Mouse (Mus musculus): ENCODE data around the gene Tut7. TPM values are rescaled to one million over a fixed set of nuclear protein-coding genes. Genes with fewer than 3 reads are reported as not detected.
A peak's percentile ranks its signal among the peaks of the same experiment; 100 is the strongest.
"Not testable (repeated sequence)": the region's sequence is repeated elsewhere in the genome, so short reads cannot be mapped to it uniquely, and the experiment has no call there.

Gene Tut7
- polyA plus RNA-seq, 1 experiment from 2014 or later, result 62.8 TPM

DNA sequence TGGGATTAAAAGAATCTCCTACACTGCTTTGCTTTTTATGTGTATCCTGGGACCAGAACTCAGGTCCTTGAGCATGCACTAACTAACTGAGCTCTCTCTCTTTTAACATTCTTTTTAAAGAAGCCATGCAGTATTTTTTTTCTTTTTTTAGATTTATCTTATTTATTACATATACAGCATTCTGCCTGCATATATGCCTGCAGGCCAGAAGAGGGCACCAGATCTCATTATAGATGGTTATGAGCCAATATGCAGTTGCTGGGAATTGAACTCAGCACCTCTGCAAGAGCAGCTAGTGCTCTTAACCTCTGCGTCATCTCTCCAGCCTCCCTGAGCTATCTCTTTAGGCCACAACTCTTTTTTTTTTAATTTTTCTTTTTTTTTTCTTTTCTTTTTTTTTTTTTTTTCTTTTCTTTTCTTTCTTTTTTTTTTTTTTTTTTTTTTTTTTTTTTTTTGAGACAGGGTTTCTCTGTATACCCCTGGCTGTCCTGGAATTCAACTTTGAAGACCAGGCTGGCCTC is 43.1 kb downstream of the Tut7 start:
- H3K4me1 ChIP-seq; ATAC-seq (ENCODE audit: low FRiP score, low read depth); H3K9me3 ChIP-seq; H3K4me2 ChIP-seq (replicated peaks); H3K9ac ChIP-seq (replicated peaks); H3K27me3 ChIP-seq; H3K4me3 ChIP-seq; H3K27ac ChIP-seq (replicated peaks): not testable (repeated sequence)
- peaks cover 95% of the 10 kb centered on the region for H3K36me3 ChIP-seq
- WGBS, result 94% methylated on average over 1 of the region's 1 CpGs

DNA sequence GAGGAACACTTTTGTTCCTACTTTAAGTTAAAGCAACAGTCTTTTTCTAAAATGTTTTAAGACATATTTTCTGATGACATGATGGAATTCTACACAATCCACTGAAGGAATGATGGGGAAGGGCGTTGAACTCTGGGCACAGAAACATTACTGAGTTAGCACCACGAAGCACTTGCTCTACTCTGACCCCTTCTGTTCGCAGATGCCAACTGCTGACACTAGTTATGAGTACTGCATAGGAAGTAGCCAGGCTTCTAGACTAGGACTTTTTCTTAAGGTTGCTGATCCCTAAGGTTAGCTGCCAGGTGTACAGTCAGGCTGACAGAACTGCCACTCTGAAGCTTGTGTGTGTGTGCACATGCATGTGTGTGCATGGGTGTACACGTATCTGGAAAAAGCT is 43.7 kb downstream of the Tut7 start:
- H3K4me3 ChIP-seq, result no peak overlapping the region
- H3K9me3 ChIP-seq, result no peaks in the 10 kb centered on the region
- ATAC-seq (ENCODE audit: low FRiP score, low read depth), result no peak
- H3K9ac ChIP-seq (replicated peaks), result no peak overlapping the region
- peaks cover 91% of the 10 kb centered on the region for H3K36me3 ChIP-seq
- no peaks in the 10 kb centered on the region for H3K4me1 ChIP-seq
- WGBS, result 90% methylated on average over 4 of the region's 4 CpGs
- H3K4me2 ChIP-seq (replicated peaks), result no peak overlapping the region
- no peak overlapping the region for H3K27ac ChIP-seq (replicated peaks)
- no peaks in the 10 kb centered on the region for H3K27me3 ChIP-seq

DNA sequence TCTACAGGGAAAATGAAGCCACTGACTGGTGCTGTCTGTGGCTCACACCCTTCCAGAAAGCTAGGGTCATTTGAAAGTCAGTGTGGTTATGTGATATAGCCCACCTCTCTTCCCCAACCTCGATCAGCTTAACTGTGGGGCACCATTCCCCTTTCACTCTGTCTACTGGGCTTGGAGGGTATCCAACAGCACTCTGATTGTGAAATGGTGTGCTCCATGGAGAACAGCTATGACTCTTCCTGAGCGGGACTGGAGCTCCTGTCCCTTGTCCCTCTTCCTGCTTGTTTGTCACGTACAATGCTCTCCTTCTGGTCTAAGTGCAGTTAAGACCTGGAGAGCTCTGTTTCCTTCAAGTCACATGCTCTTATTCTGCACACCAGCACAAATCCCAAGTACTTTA is 47.8 kb downstream of the Tut7 start:
- Histone ChIP-seq H3K9ac (replicated peaks) (no peak overlapping the region), H3K9me3 (no peaks in the 10 kb centered on the region), H3K4me1 (peaks cover 6% of the 10 kb centered on the region), H3K36me3 (peaks cover 65% of the 10 kb centered on the region), H3K4me2 (replicated peaks) (no peak overlapping the region), H3K27ac (replicated peaks) (no peak overlapping the region), H3K4me3 (no peak overlapping the region), H3K27me3 (no peaks in the 10 kb centered on the region)
- WGBS, result 97% methylated on average over 3 of the region's 3 CpGs
- no peak for ATAC-seq (ENCODE audit: low FRiP score, low read depth)

DNA sequence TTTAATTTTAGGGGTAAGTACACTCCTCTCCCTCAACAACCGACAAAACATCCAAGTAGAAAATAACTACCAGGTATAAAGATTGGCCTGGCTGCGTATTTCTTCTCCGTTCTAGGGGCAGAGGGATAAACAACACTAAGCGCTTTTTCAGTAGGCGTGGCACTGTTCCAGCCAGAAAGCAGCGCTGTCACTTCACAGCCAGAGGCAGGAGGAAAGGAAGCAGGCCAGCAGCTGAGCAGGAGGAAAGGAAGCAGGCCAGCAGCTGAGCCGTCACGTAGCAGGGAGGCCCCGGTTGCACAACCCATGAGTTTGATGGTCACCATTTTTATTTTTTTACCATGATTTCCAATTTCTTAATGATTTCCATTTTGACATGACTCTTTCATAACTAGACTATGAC is 51.7 kb downstream of the Tut7 start:
- H3K4me3 ChIP-seq, result no peak overlapping the region
- H3K9ac ChIP-seq (replicated peaks), result peak overlapping the region; percentile 69; the same call in 1 of the 2 replicates
- no peaks in the 10 kb centered on the region for H3K27me3 ChIP-seq
- H3K4me1 ChIP-seq, result peaks cover 32% of the 10 kb centered on the region
- peak overlapping the region; percentile 97 for H3K27ac ChIP-seq (replicated peaks)
- 73% methylated on average over 9 of the region's 9 CpGs for WGBS
- no peaks in the 10 kb centered on the region for H3K9me3 ChIP-seq
- peaks cover 31% of the 10 kb centered on the region for H3K36me3 ChIP-seq
- peak overlapping the region; percentile 79; the same call in 1 of the 2 replicates for H3K4me2 ChIP-seq (replicated peaks)
- ATAC-seq (ENCODE audit: low FRiP score, low read depth), result no peak

DNA sequence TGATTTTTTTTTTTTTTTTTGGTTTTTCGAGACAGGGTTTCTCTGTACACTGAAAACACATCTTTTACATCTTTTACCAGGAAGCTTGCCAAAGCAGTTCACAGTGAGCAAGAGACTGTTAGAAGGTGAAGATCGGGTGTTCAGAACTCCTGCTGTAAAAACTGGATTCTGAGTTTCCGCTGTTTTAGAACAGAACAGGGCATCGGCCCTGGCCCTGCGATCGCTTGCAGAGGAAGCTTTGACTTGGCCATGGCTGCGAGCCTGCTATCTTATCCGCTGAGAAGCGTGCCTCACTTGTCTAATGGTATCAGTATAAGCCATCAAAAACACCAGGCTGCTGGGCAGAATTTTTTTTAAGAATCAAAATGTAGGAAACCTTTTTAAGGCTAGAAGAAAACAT is 52.1 kb downstream of the Tut7 start:
- H3K4me3 ChIP-seq, result peak overlapping the region; percentile 85
- peak overlapping the region; percentile 97 for H3K27ac ChIP-seq (replicated peaks)
- no peaks in the 10 kb centered on the region for H3K9me3 ChIP-seq
- no peak for ATAC-seq (ENCODE audit: low FRiP score, low read depth)
- no peaks in the 10 kb centered on the region for H3K27me3 ChIP-seq
- H3K4me1 ChIP-seq, result peaks cover 36% of the 10 kb centered on the region
- H3K9ac ChIP-seq (replicated peaks), result peak overlapping the region; percentile 69; the same call in 1 of the 2 replicates
- 74% methylated on average over 9 of the region's 9 CpGs for WGBS
- H3K4me2 ChIP-seq (replicated peaks), result peak overlapping the region; percentile 79
- H3K36me3 ChIP-seq, result peaks cover 26% of the 10 kb centered on the region

DNA sequence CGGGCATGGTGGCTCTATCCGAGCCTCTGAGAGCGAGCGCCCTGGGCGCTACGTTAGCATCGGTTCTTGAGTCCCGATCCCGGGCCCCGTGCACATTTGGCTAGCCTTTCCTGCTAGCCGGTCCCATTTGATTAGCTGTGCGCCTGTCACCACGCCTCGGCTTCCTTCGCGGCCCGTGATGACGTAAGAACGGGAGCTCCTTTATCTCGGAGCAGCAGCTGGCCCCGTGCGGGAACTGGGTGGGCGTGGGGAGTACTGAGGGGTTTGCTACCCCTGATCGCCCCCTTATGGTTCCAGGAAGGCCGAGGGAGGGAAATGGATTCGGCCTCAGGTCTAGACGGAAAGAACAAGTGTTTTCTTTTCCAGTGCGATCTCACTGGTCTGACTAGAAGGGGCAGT is 52.8 kb downstream of the Tut7 start:
- Histone ChIP-seq H3K4me2 (replicated peaks) (peak overlapping the region; percentile 79), H3K27ac (replicated peaks) (peak overlapping the region; percentile 97), H3K4me1 (peaks cover 37% of the 10 kb centered on the region), H3K4me3 (peak overlapping the region; percentile 85), H3K27me3 (no peaks in the 10 kb centered on the region), H3K9ac (replicated peaks) (peak overlapping the region; percentile 69), H3K9me3 (no peaks in the 10 kb centered on the region), H3K36me3 (peaks cover 20% of the 10 kb centered on the region)
- under 1% methylated on average over 28 of the region's 28 CpGs for WGBS
- ATAC-seq (ENCODE audit: low FRiP score, low read depth), result peak; percentile 87

DNA sequence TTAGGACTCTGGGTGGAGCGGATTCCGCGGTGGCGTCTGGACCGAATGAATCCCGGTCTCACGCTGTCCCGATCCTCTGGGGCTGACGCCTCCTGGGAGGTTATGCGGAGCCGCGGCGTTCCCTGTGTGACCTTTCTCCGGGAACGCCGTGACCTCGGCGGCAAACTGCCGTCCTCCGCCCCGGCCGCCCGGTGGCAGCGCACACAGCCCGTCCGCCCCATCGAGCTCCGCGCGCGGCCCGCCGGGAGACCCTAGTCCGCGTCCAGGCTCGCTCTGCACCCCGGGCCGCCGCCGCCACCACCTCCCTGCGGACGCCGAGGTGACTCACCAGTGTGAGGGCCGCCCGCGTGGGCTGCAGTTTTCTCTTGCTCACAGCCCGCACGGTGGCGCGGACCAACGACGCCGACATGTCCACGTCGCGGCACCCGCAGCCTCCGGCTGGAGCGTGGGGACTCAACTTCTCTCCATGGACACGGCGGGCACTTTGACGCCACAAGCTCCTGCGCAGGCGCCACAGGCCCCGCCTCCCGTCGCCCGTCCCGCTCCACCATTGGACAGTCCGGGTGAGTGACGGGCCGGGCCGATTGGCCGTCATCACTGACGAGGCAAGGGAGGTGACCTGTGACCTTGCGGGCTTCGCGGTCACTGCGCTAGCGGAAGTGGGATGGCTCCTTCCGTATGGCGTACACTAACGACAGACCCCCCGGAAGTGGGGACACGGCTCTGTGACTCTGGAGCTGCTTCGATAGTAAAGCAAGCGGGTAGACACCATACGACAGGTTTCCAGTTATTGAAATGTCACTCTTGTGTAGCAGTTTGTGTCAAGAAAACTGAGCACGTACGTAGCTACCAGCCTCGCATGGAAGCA is 53.4 kb downstream of the Tut7 start, which contains the start of gene Isca1:
TSS of gene Isca1 (minus strand) at position 515 of the 868 bp plus-strand sequence.
- Histone ChIP-seq H3K27ac (replicated peaks) (peak within 1 kb of the TSS; percentile 97), H3K4me1 (peaks cover 37% of the 10 kb centered on the region), H3K4me3 (peak within 1 kb of the TSS; percentile 85), H3K9ac (replicated peaks) (peak within 1 kb of the TSS; percentile 83), H3K9me3 (no peaks in the 10 kb centered on the region), H3K27me3 (no peaks in the 10 kb centered on the region), H3K36me3 (peaks cover 14% of the 10 kb centered on the region; the same call in 1 of the 2 replicates), H3K4me2 (replicated peaks) (peak within 1 kb of the TSS; percentile 79)
- WGBS, result under 1% methylated on average over 91 of the region's 91 CpGs
- ATAC-seq (ENCODE audit: low FRiP score, low read depth), result peak; percentile 99

DNA sequence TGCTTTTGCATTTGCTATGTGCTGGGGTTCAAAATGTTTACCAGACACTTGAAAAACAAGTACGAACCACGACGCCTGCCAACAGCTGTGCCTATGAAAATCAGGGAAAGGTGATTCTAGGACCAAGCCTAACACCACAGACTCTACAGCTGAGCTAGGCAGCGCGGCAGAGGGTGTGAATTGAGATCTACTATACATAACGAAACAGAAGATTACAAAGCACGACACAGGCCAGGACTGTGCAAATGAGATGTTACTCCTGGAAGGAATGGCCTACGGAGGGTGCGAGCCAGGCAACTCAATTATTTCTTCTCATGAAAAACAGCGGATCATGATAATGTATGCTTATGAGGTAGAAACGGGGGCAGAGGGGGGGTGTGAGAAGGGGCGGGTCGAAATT is 54.4 kb downstream of the Tut7 start:
- WGBS, result 40% methylated on average over 13 of the region's 13 CpGs
- no peak overlapping the region for H3K27ac ChIP-seq (replicated peaks)

DNA sequence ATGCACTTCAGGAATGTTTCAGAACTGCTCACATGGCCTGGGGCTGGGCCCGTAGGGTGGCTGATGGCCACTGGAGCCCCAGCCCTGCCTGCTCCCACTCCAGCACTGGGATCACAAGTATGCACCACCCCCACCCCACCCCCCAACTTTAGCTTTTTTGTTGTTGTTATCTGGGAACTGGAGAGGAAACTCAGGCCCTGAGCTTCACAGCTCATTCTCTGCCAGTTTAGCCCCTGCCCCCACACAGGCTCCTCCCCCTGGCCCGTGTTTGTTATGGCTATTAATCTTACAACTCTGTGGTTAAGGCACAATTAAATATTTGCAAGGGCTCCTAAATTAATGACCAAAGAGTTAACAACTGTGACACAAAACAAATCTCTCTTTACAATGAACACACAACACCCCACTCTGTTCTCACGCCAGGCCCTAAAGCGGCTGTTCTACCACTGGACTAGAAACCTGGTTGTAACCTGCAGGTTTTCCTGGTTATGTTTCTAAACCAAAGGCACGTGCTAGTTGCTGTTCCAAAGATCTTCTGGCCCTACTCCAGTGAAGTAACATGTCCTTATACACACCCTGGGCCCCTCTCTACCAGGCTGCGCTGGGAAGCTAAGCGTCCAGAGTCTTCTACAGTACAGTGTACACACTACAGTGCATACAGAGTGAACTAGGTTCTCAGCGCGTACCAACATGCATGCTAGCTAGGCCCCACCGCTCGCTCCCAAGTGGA is 56.0 kb downstream of the Tut7 start:
- Histone ChIP-seq H3K27ac (replicated peaks) (no peak overlapping the region), H3K4me2 (replicated peaks) (0 out of 2 replicates have a peak overlapping the region, but pooled peaks have one; percentile 11), H3K9ac (replicated peaks) (no peak overlapping the region), H3K36me3 (peaks cover 6% of the 10 kb centered on the region), H3K9me3 (no peaks in the 10 kb centered on the region), H3K27me3 (no peaks in the 10 kb centered on the region), H3K4me3 (no peak overlapping the region), H3K4me1 (peaks cover 37% of the 10 kb centered on the region)
- no peak for ATAC-seq (ENCODE audit: low FRiP score, low read depth)
- WGBS, result 84% methylated on average over 11 of the region's 11 CpGs

More for the DNA sequence above, 54.4 kb downstream of the Tut7 start:
- H3K36me3 ChIP-seq, result peaks cover 10% of the 10 kb centered on the region; the same call in 1 of the 2 replicates
- no peak for ATAC-seq (ENCODE audit: low FRiP score, low read depth)
- no peaks in the 10 kb centered on the region for H3K27me3 ChIP-seq
- H3K4me1 ChIP-seq, result peaks cover 37% of the 10 kb centered on the region
- peak overlapping the region; percentile 85 for H3K4me3 ChIP-seq
- peak overlapping the region; percentile 83 for H3K9ac ChIP-seq (replicated peaks)
- H3K9me3 ChIP-seq, result no peaks in the 10 kb centered on the region
- peak overlapping the region; percentile 79 for H3K4me2 ChIP-seq (replicated peaks)

DNA sequence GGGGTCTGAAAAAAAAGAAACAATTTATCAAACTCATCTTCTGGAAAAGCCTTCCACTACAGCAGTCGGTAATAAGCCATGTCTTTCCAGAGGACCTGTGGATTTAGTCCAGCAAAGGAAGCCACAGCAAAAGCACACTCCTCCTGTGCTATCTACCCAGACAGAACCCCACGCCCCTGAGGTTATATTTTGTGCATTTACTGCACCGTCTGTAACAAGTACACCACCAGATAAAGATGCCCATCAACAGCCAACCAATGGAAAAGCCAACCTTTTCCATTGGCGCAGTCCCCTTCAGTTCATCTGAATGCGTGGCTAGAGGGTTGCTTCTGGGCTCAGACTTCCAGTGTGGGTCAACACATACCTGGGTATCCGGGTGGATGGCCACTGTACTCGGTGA is 60.2 kb downstream of the Tut7 start:
- Histone ChIP-seq H3K36me3 (peaks cover 40% of the 10 kb centered on the region), H3K27ac (replicated peaks) (no peak overlapping the region), H3K9ac (replicated peaks) (no peak overlapping the region), H3K4me1 (peaks cover 18% of the 10 kb centered on the region), H3K27me3 (no peaks in the 10 kb centered on the region), H3K4me3 (no peak overlapping the region), H3K4me2 (replicated peaks) (no peak overlapping the region), H3K9me3 (no peaks in the 10 kb centered on the region)
- no peak for ATAC-seq (ENCODE audit: low FRiP score, low read depth)
- 91% methylated on average over 7 of the region's 7 CpGs for WGBS

DNA sequence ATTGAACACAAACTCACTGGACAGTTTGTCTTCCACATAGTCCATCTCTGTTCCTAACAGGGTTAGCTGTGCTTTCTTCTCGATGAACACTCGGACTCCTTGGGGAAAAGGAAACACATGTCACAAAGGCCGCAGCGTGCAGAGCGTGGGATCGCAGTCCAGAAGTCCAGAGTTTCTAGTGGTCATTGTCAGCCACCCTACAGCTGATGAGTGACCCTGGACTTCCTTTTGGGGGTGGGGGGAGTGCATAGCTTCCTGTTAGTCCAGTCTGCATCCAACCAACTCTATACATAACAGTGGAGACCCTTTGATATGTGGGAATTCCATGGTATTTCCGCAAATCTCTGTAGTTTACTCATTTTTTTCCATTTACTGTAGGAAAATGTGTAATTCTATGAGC is 66.0 kb downstream of the Tut7 start:
- Histone ChIP-seq H3K36me3 (peaks cover 53% of the 10 kb centered on the region), H3K27me3 (no peaks in the 10 kb centered on the region), H3K9ac (replicated peaks) (no peak overlapping the region), H3K4me2 (replicated peaks) (no peak overlapping the region), H3K9me3 (no peaks in the 10 kb centered on the region), H3K4me1 (no peaks in the 10 kb centered on the region), H3K4me3 (no peak overlapping the region), H3K27ac (replicated peaks) (no peak overlapping the region)
- WGBS, result 97% methylated on average over 7 of the region's 7 CpGs
- ATAC-seq (ENCODE audit: low FRiP score, low read depth), result no peak

DNA sequence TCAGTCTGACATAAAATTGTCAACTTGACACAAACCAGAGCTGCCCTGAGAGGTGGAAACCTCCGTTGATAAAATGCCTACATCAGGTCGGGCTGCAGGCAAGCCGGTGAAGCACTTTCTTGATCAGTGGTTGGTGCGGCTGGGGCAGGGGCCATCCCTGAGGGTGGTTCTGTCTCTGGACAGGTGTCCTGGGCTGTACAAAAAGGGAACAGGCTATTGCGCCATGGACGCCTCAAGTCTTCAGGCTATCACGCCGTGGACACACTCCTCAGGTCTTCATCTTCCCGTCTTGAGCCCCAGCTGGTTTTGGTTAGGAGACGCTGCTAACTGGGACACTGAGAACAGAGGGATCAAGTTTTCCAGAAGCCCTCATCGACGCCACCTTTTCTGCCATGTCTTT is 72.6 kb downstream of the Tut7 start:
- Histone ChIP-seq H3K4me3 (no peak overlapping the region), H3K9ac (replicated peaks) (no peak overlapping the region), H3K27ac (replicated peaks) (no peak overlapping the region), H3K4me2 (replicated peaks) (no peak overlapping the region), H3K4me1 (no peaks in the 10 kb centered on the region), H3K9me3 (no peaks in the 10 kb centered on the region), H3K36me3 (peaks cover 9% of the 10 kb centered on the region), H3K27me3 (no peaks in the 10 kb centered on the region)
- 89% methylated on average over 12 of the region's 12 CpGs for WGBS
- ATAC-seq (ENCODE audit: low FRiP score, low read depth), result no peak
